Mouse (Mus musculus) kidney, adult 8-10 months (tissue): Measurements from ENCODE around the gene Gpr55.

Experiments used
- DNase-seq, 2 experiments: peaks; one replicate each; pipeline ENCODE4 v3.0.0; 2022

The Gpr55 gene

DNA sequence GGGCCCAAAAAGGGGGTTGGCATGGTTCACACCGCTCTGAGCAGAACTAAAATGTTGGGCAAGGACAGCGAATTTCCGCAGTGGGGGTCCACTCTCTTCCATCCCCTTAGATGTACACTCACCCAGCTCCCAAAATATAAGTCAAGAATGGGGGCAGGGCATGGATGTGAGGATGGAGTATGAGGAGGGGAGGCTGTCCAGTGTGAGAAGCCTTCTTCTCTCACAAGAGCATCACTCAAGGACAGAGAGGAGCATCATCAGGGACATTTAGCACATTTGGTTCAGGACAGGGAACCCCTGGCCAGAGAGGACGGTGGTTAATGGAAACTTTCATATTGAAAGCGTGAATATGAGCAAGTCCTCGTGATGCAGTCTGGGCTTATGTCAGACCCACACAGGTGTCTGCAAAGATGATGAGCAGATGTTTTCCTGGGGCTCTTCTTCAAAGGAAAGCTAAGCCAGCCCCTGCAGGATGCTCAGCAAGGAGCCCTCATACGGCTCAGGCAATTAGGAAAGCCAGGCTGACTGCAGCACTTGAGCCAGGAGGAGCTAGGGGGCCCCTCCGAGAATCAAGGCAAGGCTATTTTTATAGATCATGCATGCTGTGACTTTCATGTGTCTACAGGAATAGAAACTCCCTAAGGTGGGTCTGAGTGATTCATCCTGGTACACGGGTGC lies 2.7 kb downstream of the Gpr55 start:
- DNase-seq = no peak

DNA sequence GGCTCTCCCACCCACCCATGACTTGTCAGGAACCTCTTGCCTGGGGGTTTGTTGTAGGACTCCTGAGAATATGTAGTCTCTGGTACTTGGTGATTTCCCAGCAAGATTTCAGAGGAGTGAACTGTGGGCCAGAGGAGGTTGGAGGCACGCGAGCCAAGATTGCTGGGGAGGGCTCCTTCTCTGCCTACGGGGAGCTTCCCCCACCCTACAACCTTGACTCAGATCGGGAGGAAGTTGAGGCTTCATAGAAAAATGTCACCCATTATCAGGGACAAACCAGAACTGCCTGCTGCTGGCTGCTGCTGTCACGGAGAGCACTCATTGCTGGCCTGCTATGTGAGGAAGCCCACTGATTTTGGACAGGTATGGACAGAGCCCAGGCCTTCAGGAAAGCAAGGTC lies 3.5 kb downstream of the Gpr55 start:
- DNase-seq = no peak

GRCm38 (mm10) chr1:85955150-85955549 lies 5.7 kb downstream of the Gpr55 start:
- no peak for DNase-seq

DNA sequence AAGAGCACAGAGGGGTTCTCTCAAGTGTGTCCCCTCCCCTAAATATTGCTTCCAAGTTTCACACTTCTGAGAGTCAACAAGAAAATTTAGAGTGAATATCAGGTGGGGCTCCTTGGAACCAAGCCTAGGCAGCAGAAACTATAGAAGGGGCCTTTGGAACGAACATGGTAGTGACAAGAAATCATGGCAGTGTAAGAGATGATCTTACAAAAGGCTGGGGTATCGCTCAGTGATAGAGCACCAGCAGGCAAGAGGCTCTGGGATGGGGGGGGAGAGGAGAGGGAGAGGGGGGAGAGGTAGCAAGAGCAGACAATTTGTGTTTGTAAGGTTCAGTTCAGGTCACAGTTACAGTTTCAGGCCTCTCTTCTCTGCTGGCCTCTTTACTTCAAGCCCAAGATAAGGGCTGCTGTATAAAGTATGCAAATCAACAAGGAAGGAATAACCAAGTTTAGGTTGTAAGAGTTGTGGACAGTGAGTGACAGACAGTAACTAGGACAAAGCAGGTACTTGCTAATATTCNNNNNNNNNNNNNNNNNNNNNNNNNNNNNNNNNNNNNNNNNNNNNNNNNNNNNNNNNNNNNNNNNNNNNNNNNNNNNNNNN lies 11.6 kb downstream of the Gpr55 start:
- DNase-seq = no peak

- no peak for DNase-seq
Observed at GRCm38 (mm10) chr1:85942318-85942717, 18.5 kb downstream of the Gpr55 start.

GRCm38 (mm10) chr1:85937323-85937722 lies 23.5 kb downstream of the Gpr55 start:
- DNase-seq = no peak

DNA sequence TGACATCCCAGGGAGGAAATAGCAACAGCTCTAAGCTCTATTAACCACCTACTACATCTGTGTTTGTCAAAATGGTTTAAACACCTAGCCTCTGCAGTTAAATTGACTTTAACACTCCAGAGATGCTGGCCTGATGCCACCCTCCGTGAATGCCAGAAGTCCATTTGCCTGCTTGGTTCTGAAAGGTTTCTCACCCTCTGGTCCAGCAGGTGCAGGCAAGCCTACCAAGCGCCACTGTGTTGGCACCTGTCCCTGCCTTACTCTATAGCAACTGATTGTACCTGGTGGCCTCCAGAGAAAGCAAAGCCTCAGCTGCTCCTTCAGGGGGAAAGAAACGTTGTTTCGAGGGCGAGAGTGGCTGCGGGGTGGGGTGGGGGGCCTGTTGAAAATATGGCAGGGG lies 24.5 kb downstream of the Gpr55 start:
- peak; percentile 12 to 19 for DNase-seq

GRCm38 (mm10) chr1:85935148-85935852 lies 25.5 kb downstream of the Gpr55 start:
- peak; percentile 30 to 70 for DNase-seq

GRCm38 (mm10) chr1:85934560-85934959 lies 26.2 kb downstream of the Gpr55 start:
- DNase-seq = no peak

- DNase-seq = no peak
Observed at GRCm38 (mm10) chr1:85933631-85934465, 27.0 kb downstream of the Gpr55 start.

DNA sequence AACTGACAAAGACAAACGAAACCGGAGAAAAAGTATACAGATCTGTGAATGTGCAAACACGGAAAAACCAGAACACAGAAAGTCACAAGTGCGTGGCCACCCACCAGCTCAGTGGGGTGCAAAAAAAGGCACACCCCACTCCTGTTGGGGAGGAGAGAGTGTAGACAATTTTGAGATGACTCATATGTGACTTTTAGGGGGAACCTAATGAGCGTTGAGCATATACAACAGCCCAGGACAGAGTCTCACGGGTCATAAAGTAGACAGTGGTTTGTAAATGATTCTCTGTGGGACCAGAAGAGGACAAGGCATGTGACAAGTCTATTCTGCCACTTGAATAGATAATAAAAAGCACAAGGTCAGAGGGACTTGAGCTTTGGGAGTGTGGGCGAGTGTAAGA lies 27.6 kb downstream of the Gpr55 start:
- DNase-seq = no peak

GRCm38 (mm10) chr1:85931170-85931569 lies 29.6 kb downstream of the Gpr55 start:
- no peak for DNase-seq

DNA sequence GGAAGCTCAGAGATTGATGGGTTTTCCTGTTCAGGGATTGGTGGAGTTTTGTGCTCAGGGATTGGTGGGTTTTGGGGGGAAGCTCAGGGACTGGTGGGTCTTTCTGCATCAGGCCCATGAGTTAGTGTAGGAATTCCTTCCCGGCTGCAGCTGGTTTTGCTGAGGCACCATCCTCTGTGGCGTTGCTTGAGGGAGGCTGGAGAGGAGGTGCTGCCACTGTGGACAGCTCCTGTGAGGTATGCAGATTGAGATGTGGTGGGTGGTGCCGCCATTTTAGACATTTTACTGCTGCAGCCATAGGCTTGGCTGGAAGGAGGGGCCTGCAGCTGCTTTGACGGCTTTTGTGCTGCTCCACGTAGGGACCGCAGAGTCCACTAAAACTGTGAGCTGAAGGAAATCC lies 31.4 kb downstream of the Gpr55 start:
- no peak for DNase-seq

DNA sequence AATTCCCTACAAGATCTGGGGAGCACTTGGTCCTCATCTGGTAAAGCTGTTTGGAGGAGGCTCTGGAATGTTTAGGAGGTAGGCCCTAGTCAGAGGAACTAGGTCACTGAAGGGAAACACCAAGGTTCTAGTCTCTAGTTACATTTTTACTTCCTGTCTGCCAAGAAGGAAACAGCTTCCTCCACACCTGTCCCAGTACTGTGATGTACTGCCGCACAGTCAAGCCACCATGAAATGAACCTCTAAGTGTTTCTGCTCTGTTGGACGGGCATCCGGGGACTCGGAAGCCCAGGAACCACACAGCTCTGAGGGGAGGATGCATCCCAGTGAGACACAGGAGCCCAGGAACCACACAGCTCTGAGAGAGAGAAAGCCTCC lies 32.1 kb downstream of the Gpr55 start:
- DNase-seq = no peak

DNA sequence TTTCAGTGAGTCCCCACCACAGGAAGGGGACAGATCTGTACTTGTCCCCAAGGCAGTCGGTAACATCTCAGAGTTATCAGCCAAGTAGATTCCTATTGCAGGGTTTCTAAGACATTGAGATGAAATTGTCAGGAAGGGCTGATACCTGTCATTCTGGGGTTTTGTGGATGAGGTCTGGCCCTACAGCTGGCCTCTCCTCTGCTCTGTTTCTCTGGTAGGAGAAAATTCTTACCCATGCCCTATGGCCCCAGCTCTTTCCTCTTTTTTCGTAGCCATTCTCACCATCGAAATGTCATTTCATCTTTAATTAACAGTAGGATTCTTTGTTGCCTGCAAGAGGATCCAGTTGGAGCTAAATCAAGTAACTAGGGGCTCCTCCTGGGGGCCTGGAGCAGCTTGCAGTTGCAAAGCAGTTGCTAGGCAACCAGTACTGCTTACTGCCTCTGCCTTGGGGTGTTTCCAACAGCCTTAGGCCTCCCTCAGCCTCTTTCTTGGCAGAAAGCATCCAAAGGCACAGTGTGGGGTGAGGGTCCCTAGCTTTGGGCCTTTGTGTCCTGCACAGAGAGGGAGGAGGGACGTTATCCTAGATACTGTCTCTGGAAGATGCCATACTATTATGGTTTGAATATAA lies 32.6 kb downstream of the Gpr55 start, which contains the start of gene 4933407L21Rik:
Gene 4933407L21Rik, plus strand, starts transcription at position 427 of the 631 bp plus-strand sequence.
- DNase-seq = no peak

GRCm38 (mm10) chr1:85925183-85925582 lies 35.6 kb downstream of the Gpr55 start:
- no peak for DNase-seq

- DNase-seq = no peak
Observed at GRCm38 (mm10) chr1:85922865-85923211, 38.0 kb downstream of the Gpr55 start.

- no peak for DNase-seq
Observed at GRCm38 (mm10) chr1:85922127-85922864, 38.5 kb downstream of the Gpr55 start.

- DNase-seq = no peak
Observed at GRCm38 (mm10) chr1:85921725-85922124, 39.1 kb downstream of the Gpr55 start.

DNA sequence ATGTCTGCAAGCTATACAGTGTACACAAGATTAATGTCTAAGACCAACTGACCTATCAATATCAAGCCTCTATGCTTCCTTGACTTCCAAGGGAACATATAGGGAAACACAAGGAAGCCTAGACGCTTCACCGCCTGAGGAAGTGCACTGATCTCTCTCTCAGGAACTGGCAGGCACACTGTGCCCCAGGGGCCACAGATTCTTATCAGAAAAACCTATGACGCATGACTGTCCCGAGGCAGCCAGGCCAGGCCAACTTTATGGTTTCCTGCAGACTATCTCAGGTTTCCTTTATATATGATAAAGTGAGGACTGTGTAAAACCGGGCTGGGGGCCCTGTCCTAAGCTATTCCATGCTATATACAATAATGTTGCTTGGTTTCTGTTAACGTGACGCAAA lies 41.2 kb downstream of the Gpr55 start:
- no peak for DNase-seq

DNA sequence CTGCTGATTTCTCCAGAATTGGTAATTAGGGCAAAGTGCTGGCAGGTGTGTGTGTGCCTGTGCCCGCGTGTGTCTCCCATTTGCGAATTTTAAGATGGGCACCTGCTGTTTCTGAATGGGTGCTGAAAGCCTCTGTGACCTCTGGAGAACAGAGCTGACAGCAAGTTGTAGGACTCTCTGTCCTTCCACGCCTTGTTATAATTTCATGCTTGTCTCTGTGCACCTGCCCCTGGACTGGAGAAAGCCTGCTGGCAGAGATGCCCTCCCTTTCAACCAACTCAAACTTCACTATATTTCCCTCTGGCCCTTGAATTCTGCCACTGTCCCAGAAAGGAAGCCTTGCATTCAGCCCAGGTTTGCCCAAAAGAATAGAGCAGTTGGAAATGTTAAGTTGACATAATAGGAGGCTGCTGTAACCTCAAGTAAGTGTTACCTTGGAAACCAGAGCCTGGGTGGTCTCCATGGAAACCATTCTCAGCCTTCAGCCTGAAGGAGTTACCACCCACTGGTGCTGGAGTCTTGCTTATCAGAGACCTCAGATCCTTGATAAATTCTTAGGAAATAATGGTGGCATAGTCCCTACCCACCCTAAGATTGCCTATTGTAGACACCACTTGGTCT lies 43.9 kb downstream of the Gpr55 start:
- DNase-seq = no peak

DNA sequence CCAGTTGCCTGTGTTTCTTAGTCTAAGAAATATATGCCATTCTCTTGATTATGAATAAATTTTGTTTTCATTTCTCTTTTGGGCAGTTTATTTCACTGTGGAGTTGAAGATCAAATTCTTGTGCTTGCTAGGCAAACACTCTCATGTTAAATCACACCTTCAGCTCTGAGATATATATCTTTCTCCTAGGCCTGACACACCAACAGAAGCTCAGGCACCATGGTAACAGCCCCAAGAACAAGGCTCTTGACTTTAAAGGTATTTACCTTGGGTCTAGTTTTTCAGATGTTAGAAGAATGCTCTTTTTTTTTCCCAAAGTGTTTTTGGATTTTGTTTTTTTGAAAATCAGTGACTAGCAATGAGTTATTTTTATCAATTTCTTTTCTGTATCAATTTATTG lies 44.9 kb downstream of the Gpr55 start:
- DNase-seq = no peak
